ENCODE assay signal across 26 mouse cellular contexts in the genomic region with DNA sequence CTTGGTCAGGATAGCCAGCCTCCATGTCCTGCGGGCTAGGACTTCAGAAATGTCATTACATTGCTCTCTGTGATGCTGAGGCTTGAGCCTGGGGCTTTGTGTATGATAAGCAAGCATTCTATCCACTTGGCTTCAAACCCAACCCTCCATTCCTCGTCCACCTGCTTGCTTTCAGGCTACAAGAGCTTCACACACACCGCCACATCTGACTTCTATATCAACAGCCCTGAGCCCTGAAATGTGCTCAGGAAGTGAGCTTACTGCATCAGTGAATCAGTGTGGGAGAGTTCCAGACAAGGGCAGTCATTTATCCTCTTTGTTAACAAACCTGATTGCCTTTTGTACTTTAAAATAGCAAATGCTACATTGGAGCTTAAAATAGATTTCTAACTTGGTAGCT.
A peak's percentile ranks its signal among the peaks of the same experiment; 100 is the strongest.
DNase-seq lines count a peak whose midpoint lies in the region; ATAC-seq lines count a peak whose summit lies in the region.
"Had no signal": no experiment of that assay in that cellular context is flagged by ENCODE, and none has a peak within 500 bp of the region (broad histone marks: within the 10 kb centered on the region; RNA-seq: fewer than 3 reads in every experiment).

No protein-coding gene starts in this region.

- no peaks in the 10 kb centered on the region for H3K27me3 ChIP-seq in heart, embryonic 12.5 days (replicated peaks)
- H3K27me3 ChIP-seq in heart, embryonic 15.5 days, result no peaks in the 10 kb centered on the region
- no peaks in the 10 kb centered on the region for H3K27me3 ChIP-seq in heart, embryonic 10.5 days (ENCODE audit: insufficient read depth, poor library complexity, severe bottlenecking)
- no peaks in the 10 kb centered on the region for H3K27me3 ChIP-seq in kidney, embryonic 15.5 days
- H3K27me3 ChIP-seq: CH12.LX; forebrain, embryonic 13.5 days; Patski had no signal

- H3K9me3 ChIP-seq in heart, embryonic 12.5 days (replicated peaks), result no peaks in the 10 kb centered on the region
- H3K9me3 ChIP-seq in heart, embryonic 15.5 days (replicated peaks), result no peaks in the 10 kb centered on the region
- H3K9me3 ChIP-seq in heart, embryonic 10.5 days, result no peaks in the 10 kb centered on the region
- H3K9me3 ChIP-seq in kidney, embryonic 15.5 days (replicated peaks), result no peaks in the 10 kb centered on the region
- H3K9me3 ChIP-seq: forebrain, embryonic 10.5 days; forebrain, embryonic 13.5 days had no signal

- no peak overlapping the region for H3K4me3 ChIP-seq in heart, embryonic 12.5 days
- H3K4me3 ChIP-seq in heart, embryonic 15.5 days, result no peak overlapping the region
- H3K4me3 ChIP-seq in heart, embryonic 10.5 days, result no peak overlapping the region
- H3K4me3 ChIP-seq in kidney, embryonic 15.5 days (replicated peaks), result no peak overlapping the region
- H3K4me3 ChIP-seq: forebrain, embryonic 10.5 days; forebrain, embryonic 13.5 days had no signal

- ATAC-seq in heart, embryonic 12.5 days (ENCODE audit: insufficient number of reproducible peaks, low FRiP score), result no peak
- no peak; the same call in 1 of the 2 replicates for ATAC-seq in heart, embryonic 15.5 days (replicated peaks; ENCODE audit: insufficient number of reproducible peaks, insufficient read depth, low FRiP score, low read depth)
- ATAC-seq in kidney, embryonic 15.5 days (replicated peaks; ENCODE audit: low FRiP score), result peak; percentile 76
- ATAC-seq: forebrain, embryonic 13.5 days; forebrain, embryonic 16.5 days; hindbrain, postnatal 0 days; inflammation-experienced regulatory T-cells, adult 6 months; intestine, embryonic 16.5 days; Patski had no signal

- H3K36me3 ChIP-seq in heart, embryonic 12.5 days, result no peaks in the 10 kb centered on the region
- no peaks in the 10 kb centered on the region for H3K36me3 ChIP-seq in heart, embryonic 15.5 days
- H3K36me3 ChIP-seq in heart, embryonic 10.5 days, result no peaks in the 10 kb centered on the region
- no peaks in the 10 kb centered on the region for H3K36me3 ChIP-seq in kidney, embryonic 15.5 days
- H3K36me3 ChIP-seq: forebrain, embryonic 10.5 days; G1E had no signal

- DNase-seq in heart, adult 18-20 months, result no peak
- DNase-seq in heart, embryonic 10.5 days (ENCODE audit: low spot score), result no peak
- no peak for DNase-seq in kidney, adult 9 months
- DNase-seq: adrenal gland, postnatal 10 days; adrenal gland, postnatal 36 days; B cell, adult 2 months; cerebellum, adult 18-20 months; cerebellum, adult 9-10 months; cerebellum, postnatal 14 days; gastrocnemius, postnatal 10 days; gastrocnemius, postnatal 36 days; heart, postnatal 4 days; kidney, adult 2 months had no signal

- WGBS in heart, embryonic 12.5 days, result 39% methylated on average over 3 of the region's 3 CpGs
- 40% methylated on average over 3 of the region's 3 CpGs for WGBS in heart, embryonic 15.5 days
- 57% methylated on average over 3 of the region's 3 CpGs for WGBS in heart, embryonic 10.5 days
- WGBS in kidney, embryonic 15.5 days, result 45% methylated on average over 3 of the region's 3 CpGs

- no peak overlapping the region for H3K4me2 ChIP-seq in heart, embryonic 12.5 days
- no peak overlapping the region for H3K4me2 ChIP-seq in heart, embryonic 15.5 days
- no peak overlapping the region for H3K4me2 ChIP-seq in kidney, embryonic 15.5 days
- H3K4me2 ChIP-seq: forebrain, embryonic 13.5 days; hindbrain, embryonic 14.5 days had no signal

- H3K4me1 ChIP-seq in heart, embryonic 12.5 days (replicated peaks), result peaks cover 10% of the 10 kb centered on the region
- peaks cover 12% of the 10 kb centered on the region for H3K4me1 ChIP-seq in heart, embryonic 15.5 days (replicated peaks)
- peaks cover 6% of the 10 kb centered on the region; the same call in 1 of the 2 replicates for H3K4me1 ChIP-seq in heart, embryonic 10.5 days
- peaks cover 3% of the 10 kb centered on the region; the same call in 1 of the 2 replicates for H3K4me1 ChIP-seq in kidney, embryonic 15.5 days
- H3K4me1 ChIP-seq: forebrain, embryonic 10.5 days; forebrain, embryonic 13.5 days had no signal

- H3K9ac ChIP-seq in heart, embryonic 12.5 days, result no peak overlapping the region
- H3K9ac ChIP-seq in heart, embryonic 15.5 days, result no peak overlapping the region
- H3K9ac ChIP-seq in kidney, embryonic 15.5 days, result no peak overlapping the region
- H3K9ac ChIP-seq: forebrain, embryonic 13.5 days; hindbrain, embryonic 14.5 days had no signal

- H3K27ac ChIP-seq in heart, embryonic 12.5 days (ENCODE audit: poor library complexity, severe bottlenecking), result peak overlapping the region; percentile 21; the same call in 1 of the 2 replicates
- H3K27ac ChIP-seq in heart, embryonic 15.5 days, result peak overlapping the region; percentile 66
- H3K27ac ChIP-seq in heart, embryonic 10.5 days, result no peak overlapping the region
- no peak overlapping the region for H3K27ac ChIP-seq in kidney, embryonic 15.5 days
- H3K27ac ChIP-seq: forebrain, embryonic 10.5 days; forebrain, embryonic 13.5 days; hindbrain, embryonic 14.5 days; hindbrain, postnatal 0 days had no signal

Comparison
In these comparisons a context has a peak if more than half of its experiments do, and no peak if none do; other contexts are left out.
1. H3K27ac ChIP-seq: peak in heart, embryonic 12.5 days (single experiment) and heart, embryonic 15.5 days (single experiment); none in heart, embryonic 10.5 days (single experiment) and kidney, embryonic 15.5 days (single experiment).